Mouse (Mus musculus): ENCODE results near the gene Ttc3. TPM values are rescaled to one million over a fixed set of nuclear protein-coding genes. Genes with fewer than 3 reads are reported as not detected.
"Not testable (repeated sequence)": the region's sequence is repeated elsewhere in the genome, so short reads cannot be mapped to it uniquely, and the experiment has no call there.

Ttc3 gene
- polyA plus RNA-seq, 1 experiment from 2014 or later, result 29.6 TPM

GRCm38 (mm10) chr16:94339164-94340160 lies 31.0 kb upstream of the Ttc3 start:
- not testable (repeated sequence) for H3K4me2 ChIP-seq; H3K27ac ChIP-seq; H3K36me3 ChIP-seq; H3K4me3 ChIP-seq (replicated peaks); H3K27me3 ChIP-seq; ATAC-seq (ENCODE audit: low read depth); H3K4me1 ChIP-seq (replicated peaks); H3K9me3 ChIP-seq (replicated peaks); DNase-seq; H3K9ac ChIP-seq
- 79% methylated on average over 22 of the region's 22 CpGs for WGBS (ENCODE audit: insufficient replicate concordance)

- H3K4me2 ChIP-seq, result no peak overlapping the region
- WGBS (ENCODE audit: insufficient replicate concordance), result 55% methylated on average over 1 of the region's 1 CpGs
- no peaks in the 10 kb centered on the region for H3K27me3 ChIP-seq
- H3K9ac ChIP-seq, result no peak overlapping the region
- no peaks in the 10 kb centered on the region for H3K4me1 ChIP-seq (replicated peaks)
- ATAC-seq (ENCODE audit: low read depth) (no peak), DNase-seq (no peak)
- no peaks in the 10 kb centered on the region for H3K36me3 ChIP-seq
- no peaks in the 10 kb centered on the region for H3K9me3 ChIP-seq (replicated peaks)
- H3K4me3 ChIP-seq (replicated peaks), result no peak overlapping the region
- H3K27ac ChIP-seq, result no peak overlapping the region
Observed at GRCm38 (mm10) chr16:94345733-94346132, 24.7 kb upstream of the Ttc3 start.

GRCm38 (mm10) chr16:94347080-94347731 lies 23.2 kb upstream of the Ttc3 start:
- Histone ChIP-seq H3K4me2 (no peak overlapping the region), H3K27ac (no peak overlapping the region), H3K4me1 (replicated peaks) (peaks cover 3% of the 10 kb centered on the region; the same call in 1 of the 2 replicates), H3K9ac (no peak overlapping the region), H3K36me3 (no peaks in the 10 kb centered on the region), H3K27me3 (no peaks in the 10 kb centered on the region), H3K4me3 (replicated peaks) (no peak overlapping the region), H3K9me3 (replicated peaks) (no peaks in the 10 kb centered on the region)
- DNase-seq, result no peak
- WGBS (ENCODE audit: insufficient replicate concordance), result 59% methylated on average over 7 of the region's 7 CpGs
- no peak for ATAC-seq (ENCODE audit: low read depth)

GRCm38 (mm10) chr16:94348779-94349178 lies 21.6 kb upstream of the Ttc3 start:
- H3K9me3 ChIP-seq (replicated peaks), result no peaks in the 10 kb centered on the region
- 77% methylated on average over 2 of the region's 2 CpGs for WGBS (ENCODE audit: insufficient replicate concordance)

GRCm38 (mm10) chr16:94349588-94350286 lies 20.7 kb upstream of the Ttc3 start:
- Histone ChIP-seq H3K36me3 (no peaks in the 10 kb centered on the region), H3K4me1 (replicated peaks) (peaks cover 3% of the 10 kb centered on the region; the same call in 1 of the 2 replicates), H3K27me3 (no peaks in the 10 kb centered on the region), H3K9ac (no peak overlapping the region), H3K4me2 (no peak overlapping the region), H3K4me3 (replicated peaks) (no peak overlapping the region), H3K27ac (no peak overlapping the region), H3K9me3 (replicated peaks) (no peaks in the 10 kb centered on the region)
- ATAC-seq (ENCODE audit: low read depth) (no peak), DNase-seq (no peak)
- WGBS (ENCODE audit: insufficient replicate concordance), result 54% methylated on average over 11 of the region's 11 CpGs

More at GRCm38 (mm10) chr16:94348779-94349178, 21.6 kb upstream of the Ttc3 start:
- DNase-seq (no peak), ATAC-seq (ENCODE audit: low read depth) (no peak)
- Histone ChIP-seq H3K27ac (no peak overlapping the region), H3K4me2 (no peak overlapping the region), H3K36me3 (no peaks in the 10 kb centered on the region), H3K4me1 (replicated peaks) (peaks cover 3% of the 10 kb centered on the region; the same call in 1 of the 2 replicates), H3K9ac (no peak overlapping the region), H3K27me3 (no peaks in the 10 kb centered on the region), H3K4me3 (replicated peaks) (no peak overlapping the region)

- Histone ChIP-seq H3K27ac (no peak overlapping the region), H3K4me1 (replicated peaks) (peaks cover 3% of the 10 kb centered on the region; the same call in 1 of the 2 replicates), H3K9ac (no peak overlapping the region), H3K9me3 (replicated peaks) (no peaks in the 10 kb centered on the region), H3K36me3 (no peaks in the 10 kb centered on the region), H3K4me2 (no peak overlapping the region), H3K27me3 (no peaks in the 10 kb centered on the region), H3K4me3 (replicated peaks) (no peak overlapping the region)
- ATAC-seq (ENCODE audit: low read depth) (no peak), DNase-seq (no peak)
- 69% methylated on average over 10 of the region's 10 CpGs for WGBS (ENCODE audit: insufficient replicate concordance)
Observed at GRCm38 (mm10) chr16:94350287-94350677, 20.1 kb upstream of the Ttc3 start.

DNA sequence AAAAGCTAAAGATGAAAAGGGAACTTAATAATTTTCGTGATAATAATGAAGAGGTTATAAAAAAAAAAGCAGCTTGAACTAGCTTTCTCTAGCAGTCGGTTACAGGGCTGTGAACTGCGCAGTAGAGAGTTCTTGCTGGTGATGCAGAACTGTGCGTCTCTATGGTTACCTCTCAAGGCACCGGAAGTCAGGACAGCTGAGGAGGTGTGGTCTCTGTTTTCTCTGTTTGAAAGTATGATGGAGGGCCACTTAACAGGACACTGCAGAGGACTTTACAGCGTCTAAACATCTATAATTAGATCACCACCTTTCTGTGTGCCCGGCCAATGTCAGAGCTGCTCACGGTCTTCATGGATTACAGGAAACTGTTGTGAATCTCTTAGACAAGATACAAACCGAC lies 16.0 kb upstream of the Ttc3 start:
- no peak for ATAC-seq (ENCODE audit: low read depth)

DNA sequence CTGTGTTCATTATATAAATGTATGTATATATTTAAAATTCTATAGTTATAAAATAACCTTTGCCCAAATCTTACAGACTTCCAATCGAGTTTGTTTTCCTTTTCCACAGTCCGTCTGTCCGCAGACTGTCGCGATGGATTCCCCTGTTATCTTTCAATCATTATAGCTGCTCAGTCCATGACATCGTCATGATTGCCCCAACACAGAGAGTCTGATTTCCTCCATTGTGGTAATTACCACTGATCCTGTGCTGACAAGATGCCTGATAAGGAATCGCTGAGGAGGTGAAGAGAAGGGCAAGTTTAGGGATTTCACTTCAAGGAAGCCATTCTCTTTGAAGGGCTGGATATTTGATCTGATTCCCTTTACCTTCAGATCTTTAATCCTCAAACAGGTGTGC lies 14.4 kb upstream of the Ttc3 start:
- Histone ChIP-seq H3K36me3 (no peaks in the 10 kb centered on the region), H3K4me1 (replicated peaks) (peaks cover 11% of the 10 kb centered on the region), H3K4me2 (no peak overlapping the region), H3K27ac (no peak overlapping the region), H3K9ac (no peak overlapping the region), H3K4me3 (replicated peaks) (no peak overlapping the region), H3K27me3 (no peaks in the 10 kb centered on the region), H3K9me3 (replicated peaks) (no peaks in the 10 kb centered on the region)
- ATAC-seq (ENCODE audit: low read depth) (no peak), DNase-seq (no peak)
- WGBS (ENCODE audit: insufficient replicate concordance), result 33% methylated on average over 7 of the region's 7 CpGs

More for the DNA sequence above, 16.0 kb upstream of the Ttc3 start:
- DNase-seq, result no peak
- Histone ChIP-seq H3K9me3 (replicated peaks) (no peaks in the 10 kb centered on the region), H3K4me3 (replicated peaks) (no peak overlapping the region), H3K9ac (no peak overlapping the region), H3K27ac (no peak overlapping the region), H3K4me2 (no peak overlapping the region), H3K36me3 (no peaks in the 10 kb centered on the region), H3K4me1 (replicated peaks) (peaks cover 14% of the 10 kb centered on the region), H3K27me3 (no peaks in the 10 kb centered on the region)
- WGBS (ENCODE audit: insufficient replicate concordance), result 28% methylated on average over 9 of the region's 9 CpGs

DNA sequence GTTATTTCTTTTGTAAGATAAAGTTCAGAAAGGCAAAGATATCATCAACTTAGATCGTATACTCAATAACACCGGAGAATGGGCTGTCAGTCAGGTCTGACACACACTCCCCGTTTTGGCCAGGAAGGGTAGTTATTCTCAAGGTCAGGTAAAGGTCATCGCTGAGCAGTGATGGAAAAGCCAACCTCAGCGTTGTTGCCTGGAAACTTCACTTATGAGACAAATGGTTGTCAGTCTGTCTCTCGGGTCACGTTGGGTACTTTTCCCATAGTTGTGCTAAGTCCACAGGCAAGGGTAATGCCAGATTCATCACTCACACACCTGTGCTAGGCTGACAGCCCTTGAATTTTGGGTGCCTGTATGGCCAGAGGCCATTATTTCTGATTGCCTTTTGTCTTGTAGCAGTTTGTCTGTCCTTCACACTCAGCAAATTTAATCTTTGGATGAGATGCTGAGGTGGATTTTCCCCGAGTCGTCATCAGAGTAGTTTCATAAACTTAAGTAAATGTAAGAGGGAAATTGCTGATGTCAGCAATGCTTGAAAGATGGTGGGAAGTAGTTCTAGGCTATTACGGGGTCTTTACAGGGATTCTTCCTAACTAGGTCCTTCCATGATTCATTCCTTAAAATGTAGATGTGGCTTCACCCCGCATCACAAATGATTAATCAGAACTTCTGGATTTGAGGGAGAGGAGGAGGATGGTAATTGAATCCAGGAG lies 13.5 kb upstream of the Ttc3 start:
- Histone ChIP-seq H3K4me3 (replicated peaks) (no peak overlapping the region), H3K4me2 (no peak overlapping the region), H3K36me3 (no peaks in the 10 kb centered on the region), H3K27ac (no peak overlapping the region), H3K9ac (no peak overlapping the region), H3K9me3 (replicated peaks) (no peaks in the 10 kb centered on the region), H3K27me3 (no peaks in the 10 kb centered on the region), H3K4me1 (replicated peaks) (peaks cover 11% of the 10 kb centered on the region)
- 66% methylated on average over 11 of the region's 11 CpGs for WGBS (ENCODE audit: insufficient replicate concordance)
- no peak for DNase-seq
- no peak for ATAC-seq (ENCODE audit: low read depth)

- H3K27ac ChIP-seq, result no peak overlapping the region
- no peaks in the 10 kb centered on the region for H3K36me3 ChIP-seq
- 18% methylated on average over 3 of the region's 3 CpGs for WGBS (ENCODE audit: insufficient replicate concordance)
- peaks cover 17% of the 10 kb centered on the region for H3K4me1 ChIP-seq (replicated peaks)
- no peaks in the 10 kb centered on the region for H3K27me3 ChIP-seq
- no peak overlapping the region for H3K9ac ChIP-seq
- no peaks in the 10 kb centered on the region for H3K9me3 ChIP-seq (replicated peaks)
- H3K4me2 ChIP-seq, result no peak overlapping the region
- no peak overlapping the region for H3K4me3 ChIP-seq (replicated peaks)
- peak; percentile 84 for ATAC-seq (ENCODE audit: low read depth)
- no peak for DNase-seq
Observed at GRCm38 (mm10) chr16:94358091-94358490, 12.3 kb upstream of the Ttc3 start.
